13 mouse cellular contexts compared by ENCODE assay signal in genomic region chr9:63234356-63234755, GRCm38 (mm10).
"Had no signal": no experiment of that assay in that cellular context is flagged by ENCODE, and none has a peak within 500 bp of the region (broad histone marks: within the 10 kb centered on the region; RNA-seq: fewer than 3 reads in every experiment).

No protein-coding gene starts in this region.

- H3K36me3 ChIP-seq: kidney, embryonic 15.5 days; midbrain, embryonic 12.5 days had no signal

- H3K27me3 ChIP-seq: kidney, embryonic 15.5 days; limb, embryonic 15.5 days; liver, embryonic 12.5 days had no signal

- DNase-seq: kidney, adult 2 months; kidney, postnatal 14 days; lung, embryonic 14.5 days; lung, postnatal 10 days; lung, postnatal 4 days; right cerebral cortex, adult 18-20 months; right cerebral cortex, postnatal 25 days; thymus, postnatal 36 days had no signal

- H3K9me3 ChIP-seq: kidney, embryonic 15.5 days; limb, embryonic 15.5 days; liver, embryonic 12.5 days; midbrain, embryonic 12.5 days had no signal

- H3K4me2 ChIP-seq: kidney, embryonic 15.5 days; limb, embryonic 15.5 days; liver, embryonic 12.5 days; lung, embryonic 14.5 days; midbrain, embryonic 12.5 days had no signal

- H3K4me1 ChIP-seq: limb, embryonic 15.5 days; liver, embryonic 12.5 days had no signal

- H3K9ac ChIP-seq: kidney, embryonic 15.5 days; limb, embryonic 15.5 days; liver, embryonic 12.5 days; lung, embryonic 14.5 days; midbrain, embryonic 12.5 days had no signal

- ATAC-seq: intestine, embryonic 16.5 days; liver, embryonic 12.5 days had no signal

- H3K4me3 ChIP-seq: kidney, embryonic 15.5 days; limb, embryonic 15.5 days; liver, embryonic 12.5 days; midbrain, embryonic 12.5 days had no signal

- H3K27ac ChIP-seq: kidney, embryonic 15.5 days; limb, embryonic 15.5 days; liver, embryonic 12.5 days; midbrain, embryonic 12.5 days had no signal
